Mouse (Mus musculus) gastrocnemius, adult 8-10 months (tissue): Measurements from ENCODE around the gene Adck1. TPM values are rescaled to one million over a fixed set of nuclear protein-coding genes. Genes with fewer than 3 reads are reported as not detected.
"Not testable (repeated sequence)": the region's sequence is repeated elsewhere in the genome, so short reads cannot be mapped to it uniquely, and the experiment has no call there.

Source experiments
- DNase-seq, 2 experiments: peaks; one replicate each; pipeline ENCODE4 v3.0.0; 2022; ENCODE audit warnings: low spot score in 2 of 2
- total RNA-seq, 4 experiments: library from RNA; stranded (reverse); gene quantifications; 2 replicates each; pipeline ENCODE4 v1.2.4; 2022

Adck1 gene
- total RNA-seq, 4 experiments from 2014 or later: 14.5 to 18.0 (median 15.9) TPM

GRCm38 (mm10) chr12:88426926-88427325 is 66.6 kb downstream of the Adck1 start:
- DNase-seq: no peak

GRCm38 (mm10) chr12:88428735-88429134 is 68.4 kb downstream of the Adck1 start:
- DNase-seq: no peak

GRCm38 (mm10) chr12:88432277-88432676 is 71.9 kb downstream of the Adck1 start:
- DNase-seq: no peak

GRCm38 (mm10) chr12:88433171-88433570 is 72.8 kb downstream of the Adck1 start:
- no peak for DNase-seq

GRCm38 (mm10) chr12:88436962-88437750 is 76.8 kb downstream of the Adck1 start:
- DNase-seq: no peak

GRCm38 (mm10) chr12:88441922-88442809 is 81.8 kb downstream of the Adck1 start:
- DNase-seq: no peak

- no peak for DNase-seq
These were observed 83.7 kb downstream of the Adck1 start for GRCm38 (mm10) chr12:88444040-88444439.

- DNase-seq: no peak
These were observed 85.1 kb downstream of the Adck1 start for GRCm38 (mm10) chr12:88445471-88445870.

GRCm38 (mm10) chr12:88450658-88451563 is 90.6 kb downstream of the Adck1 start:
- DNase-seq: no peak

- DNase-seq: no peak
These were observed 94.5 kb downstream of the Adck1 start for GRCm38 (mm10) chr12:88454701-88455410.

- DNase-seq: no peak
These were observed 96.7 kb downstream of the Adck1 start for GRCm38 (mm10) chr12:88457021-88457420.

- no peak for DNase-seq
These were observed 98.6 kb downstream of the Adck1 start for GRCm38 (mm10) chr12:88458936-88459335.

- DNase-seq: no peak
These were observed 99.1 kb downstream of the Adck1 start for GRCm38 (mm10) chr12:88459461-88459860.

- DNase-seq: no peak
These were observed 100.7 kb downstream of the Adck1 start for GRCm38 (mm10) chr12:88461026-88461425.

GRCm38 (mm10) chr12:88463588-88464290 is 103.4 kb downstream of the Adck1 start:
- no peak for DNase-seq

GRCm38 (mm10) chr12:88466801-88467200 is 106.4 kb downstream of the Adck1 start:
- DNase-seq: no peak

- no peak for DNase-seq
These were observed 106.9 kb downstream of the Adck1 start for GRCm38 (mm10) chr12:88467257-88467656.

GRCm38 (mm10) chr12:88467935-88468465 is 107.6 kb downstream of the Adck1 start:
- no peak for DNase-seq

- no peak for DNase-seq
These were observed 108.3 kb downstream of the Adck1 start for GRCm38 (mm10) chr12:88468691-88469090.

- DNase-seq: not testable (repeated sequence)
These were observed 111.5 kb downstream of the Adck1 start for GRCm38 (mm10) chr12:88471884-88472283.
